Mouse (Mus musculus) forebrain, embryonic 16.5 days (tissue): ENCODE measurements at regions not wholly inside any gene's neighbourhood (a gene's known extent, or its start where the extent isn't known, plus 50 kb on each side); places are given as distances from the start of the nearest gene placed in this dataset.
A peak's percentile ranks its signal among the peaks of the same experiment; 100 is the strongest.
"Not testable (repeated sequence)": the region's sequence is repeated elsewhere in the genome, so short reads cannot be mapped to it uniquely, and the experiment has no call there.

Experiments
- ATAC-seq: fragments of 200-750 bp; cut with Nextera tagmentation; 2 replicates; pipeline ENCODE4 v1.8.0; 2017; ENCODE audit warnings: mild to moderate bottlenecking, moderate library complexity
- H3K27ac ChIP-seq: fragments of 300-500 bp; sonication (generic); 2 replicates; pipeline ENCODE4 v1.5.1; 2014; ENCODE audit warnings: low read length, control low read depth
- H3K27me3 ChIP-seq: fragments of 300-500 bp; sonication (generic); replicated peaks from 2 replicates; pipeline ENCODE4 v1.6.1; 2014; ENCODE audit warnings: low read length; ENCODE audit not compliant: control insufficient read depth, insufficient read depth
- H3K36me3 ChIP-seq: fragments of 300-500 bp; sonication (generic); 2 replicates; pipeline ENCODE4 v1.6.1; 2014; ENCODE audit not compliant: control insufficient read depth, insufficient read depth
- H3K4me1 ChIP-seq: fragments of 300-500 bp; sonication (generic); replicated peaks from 2 replicates; pipeline ENCODE4 v1.6.1; 2014; ENCODE audit warnings: low read length; ENCODE audit not compliant: control insufficient read depth, insufficient read depth
- H3K4me2 ChIP-seq: fragments of 300-500 bp; sonication (generic); 2 replicates; pipeline ENCODE4 v1.6.1; 2014; ENCODE audit warnings: mild to moderate bottlenecking, low read length, control low read depth
- H3K4me3 ChIP-seq: fragments of 300-500 bp; sonication (generic); replicated peaks from 2 replicates; pipeline ENCODE4 v1.5.1; 2014; ENCODE audit warnings: mild to moderate bottlenecking, low read length, control low read depth
- H3K9ac ChIP-seq: fragments of 300-500 bp; sonication (generic); replicated peaks from 2 replicates; pipeline ENCODE4 v1.6.1; 2014; ENCODE audit warnings: low read depth, low read length, control low read depth
- H3K9me3 ChIP-seq: fragments of 300-500 bp; sonication (generic); 2 replicates; pipeline ENCODE4 v1.6.1; 2016; ENCODE audit warnings: low read length; ENCODE audit not compliant: control insufficient read depth
- WGBS: fragments of 180-500 bp; shearing (Covaris S2); extraction: QIAGEN DNeasy Blood & Tissue Kit; methylation state at CpG from one replicate; pipeline ENCODE4 v1.1.7; 2014; 5-methylcytosine and 5-hydroxymethylcytosine counted together

DNA sequence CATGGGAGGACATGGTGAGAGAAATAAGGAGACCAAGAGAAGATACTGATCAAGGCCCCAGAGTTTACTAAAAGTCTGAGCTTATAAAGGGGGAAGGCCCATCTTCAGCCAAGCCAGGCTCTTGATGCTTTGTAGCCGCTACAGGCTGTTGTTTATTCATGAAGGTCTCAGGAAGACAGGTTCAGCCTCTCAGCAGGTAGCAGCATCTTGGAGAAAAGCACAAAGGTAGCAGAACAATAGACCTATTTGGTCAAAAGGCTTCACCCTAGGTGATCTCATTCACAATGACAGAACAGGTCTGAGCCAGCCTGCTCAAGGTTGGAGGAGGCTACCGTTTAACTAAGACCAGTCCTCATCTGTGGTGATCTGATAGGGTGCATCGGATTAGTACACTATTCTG lies 185.5 kb upstream of the Gm11096 start:
- no peaks in the 10 kb centered on the region for H3K9me3 ChIP-seq
- no peaks in the 10 kb centered on the region for H3K36me3 ChIP-seq
- no peak for ATAC-seq
- H3K9ac ChIP-seq, result no peak overlapping the region
- H3K27ac ChIP-seq, result no peak overlapping the region
- 35% methylated on average over 3 of the region's 3 CpGs for WGBS
- no peak overlapping the region for H3K4me3 ChIP-seq
- H3K4me1 ChIP-seq, result no peaks in the 10 kb centered on the region
- H3K4me2 ChIP-seq, result no peak overlapping the region
- H3K27me3 ChIP-seq, result no peaks in the 10 kb centered on the region

DNA sequence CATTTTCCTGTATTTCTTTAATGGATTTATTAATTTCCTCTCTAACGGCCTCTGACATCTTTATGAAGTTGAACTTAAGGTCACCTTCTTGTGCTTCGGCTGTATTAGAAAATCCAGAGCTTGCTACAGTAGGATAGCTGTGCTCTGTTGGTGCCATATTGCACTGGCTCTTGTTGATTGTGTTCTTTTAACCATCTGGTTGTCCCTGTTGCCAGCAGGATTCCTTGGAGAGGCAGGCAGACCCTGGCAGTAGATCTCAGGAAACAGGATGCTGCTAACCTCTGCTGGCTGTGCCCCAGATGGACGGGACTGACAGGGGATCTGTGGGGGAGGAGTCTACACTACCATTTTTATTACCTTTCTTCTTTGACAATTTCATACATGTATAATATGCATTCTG lies 185.9 kb upstream of the Thumpd2 start:
- H3K36me3 ChIP-seq, result no peaks in the 10 kb centered on the region
- H3K9ac ChIP-seq, result no peak overlapping the region
- peak; percentile 75 for ATAC-seq
- H3K4me1 ChIP-seq, result no peaks in the 10 kb centered on the region
- no peak overlapping the region for H3K4me3 ChIP-seq
- no peaks in the 10 kb centered on the region for H3K9me3 ChIP-seq
- H3K4me2 ChIP-seq, result no peak overlapping the region
- H3K27ac ChIP-seq, result no peak overlapping the region
- WGBS, result 67% methylated on average over 3 of the region's 3 CpGs
- H3K27me3 ChIP-seq, result no peaks in the 10 kb centered on the region

DNA sequence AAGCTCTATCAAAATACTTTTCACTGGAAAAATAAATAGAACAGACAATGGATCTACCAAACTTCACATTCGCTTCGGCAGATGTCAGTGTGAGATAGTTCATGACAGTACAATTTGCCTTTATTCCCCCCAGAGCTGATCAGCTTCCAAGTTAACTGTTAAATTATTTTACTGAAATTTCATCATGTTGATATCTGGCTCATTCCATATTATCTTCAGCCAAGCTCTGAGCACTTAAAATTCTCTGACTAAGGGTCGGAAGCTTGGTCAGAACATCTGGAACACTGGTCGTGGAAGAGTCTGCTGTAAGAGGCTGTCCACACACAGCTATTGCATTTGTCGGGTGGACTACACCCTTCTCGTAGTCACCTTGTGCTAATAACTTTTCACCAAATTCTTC lies 181.3 kb upstream of the Thumpd2 start:
- H3K4me1 ChIP-seq, result no peaks in the 10 kb centered on the region
- no peak overlapping the region for H3K27ac ChIP-seq
- no peaks in the 10 kb centered on the region for H3K9me3 ChIP-seq
- H3K4me3 ChIP-seq, result no peak overlapping the region
- no peaks in the 10 kb centered on the region for H3K36me3 ChIP-seq
- no peak for ATAC-seq
- no peak overlapping the region for H3K4me2 ChIP-seq
- no peaks in the 10 kb centered on the region for H3K27me3 ChIP-seq
- 93% methylated on average over 6 of the region's 6 CpGs for WGBS
- no peak overlapping the region for H3K9ac ChIP-seq

DNA sequence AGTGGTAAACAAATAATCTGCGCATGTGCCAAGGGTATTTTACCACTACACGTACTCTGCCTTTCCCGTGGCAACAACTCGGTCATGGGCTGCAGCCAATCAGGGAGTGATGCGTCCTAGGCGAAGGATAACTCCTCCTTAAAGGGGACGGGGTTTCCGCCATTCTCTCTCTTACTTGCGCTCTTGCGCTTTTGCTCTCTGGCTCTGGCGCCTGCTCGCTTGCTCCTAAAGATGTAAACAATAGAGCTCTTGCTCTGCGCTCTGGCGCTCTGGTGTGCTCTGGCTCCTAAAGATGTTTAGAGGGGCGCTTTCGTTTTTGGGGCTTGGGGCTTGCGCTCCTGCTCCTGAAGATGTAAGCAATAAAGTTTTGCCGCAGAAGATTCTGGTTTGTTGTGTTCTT lies 166.9 kb upstream of the Thumpd2 start:
- H3K36me3 ChIP-seq, H3K9me3 ChIP-seq, ATAC-seq, H3K9ac ChIP-seq, H3K27me3 ChIP-seq, H3K27ac ChIP-seq, H3K4me2 ChIP-seq, H3K4me3 ChIP-seq, H3K4me1 ChIP-seq: not testable (repeated sequence)
- WGBS, result 100% methylated on average over 8 of the region's 18 CpGs

DNA sequence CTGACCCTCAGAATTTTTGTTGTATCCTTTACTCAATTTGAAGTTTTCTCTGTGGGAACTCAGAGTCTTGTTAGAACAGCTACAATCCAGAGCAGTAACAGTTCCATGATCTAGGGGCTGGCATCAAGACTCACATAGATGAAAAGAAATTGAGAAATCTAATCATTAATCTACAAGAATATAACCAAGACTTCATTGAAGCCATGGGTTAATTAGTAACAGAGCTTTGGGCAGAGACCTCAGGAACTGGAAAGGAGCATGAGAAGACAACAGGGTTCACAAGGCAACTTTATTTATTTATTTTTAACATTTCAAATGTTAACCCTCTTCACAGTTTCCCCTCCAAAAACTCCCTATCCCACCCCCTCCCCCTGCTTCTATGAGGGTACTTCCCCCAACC lies 160.4 kb upstream of the Thumpd2 start:
- ATAC-seq, result no peak
- Histone ChIP-seq H3K27me3 (no peaks in the 10 kb centered on the region), H3K36me3 (no peaks in the 10 kb centered on the region), H3K4me1 (no peaks in the 10 kb centered on the region), H3K27ac (no peak overlapping the region), H3K4me3 (no peak overlapping the region), H3K4me2 (no peak overlapping the region), H3K9me3 (no peaks in the 10 kb centered on the region), H3K9ac (no peak overlapping the region)

DNA sequence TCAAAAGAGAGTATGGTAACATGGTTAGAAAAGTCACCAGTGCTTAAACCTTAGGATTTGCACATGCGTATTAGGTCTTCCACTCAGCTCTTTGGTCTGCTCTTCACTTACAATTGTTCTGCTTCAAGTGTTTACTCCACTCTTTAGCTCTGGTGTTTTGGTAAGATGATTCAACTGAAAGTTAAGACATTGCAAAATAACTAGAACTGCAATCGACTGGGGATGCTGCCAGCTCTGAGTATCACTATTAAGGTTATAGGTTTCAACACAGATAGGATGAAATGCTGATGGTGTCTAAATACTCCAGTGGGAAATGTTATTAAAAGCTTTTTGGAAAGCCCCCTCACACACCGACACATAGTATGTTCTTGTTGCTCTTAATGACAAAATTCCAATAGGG lies 156.6 kb upstream of the Thumpd2 start:
- H3K27me3 ChIP-seq, result no peaks in the 10 kb centered on the region
- no peak for ATAC-seq
- no peak overlapping the region for H3K9ac ChIP-seq
- H3K27ac ChIP-seq, result no peak overlapping the region
- H3K4me2 ChIP-seq, result no peak overlapping the region
- no peak overlapping the region for H3K4me3 ChIP-seq
- H3K9me3 ChIP-seq, result no peaks in the 10 kb centered on the region
- no peaks in the 10 kb centered on the region for H3K4me1 ChIP-seq
- H3K36me3 ChIP-seq, result no peaks in the 10 kb centered on the region
- whole genome bisulfite sequencing, result 91% methylated on average over 3 of the region's 3 CpGs

DNA sequence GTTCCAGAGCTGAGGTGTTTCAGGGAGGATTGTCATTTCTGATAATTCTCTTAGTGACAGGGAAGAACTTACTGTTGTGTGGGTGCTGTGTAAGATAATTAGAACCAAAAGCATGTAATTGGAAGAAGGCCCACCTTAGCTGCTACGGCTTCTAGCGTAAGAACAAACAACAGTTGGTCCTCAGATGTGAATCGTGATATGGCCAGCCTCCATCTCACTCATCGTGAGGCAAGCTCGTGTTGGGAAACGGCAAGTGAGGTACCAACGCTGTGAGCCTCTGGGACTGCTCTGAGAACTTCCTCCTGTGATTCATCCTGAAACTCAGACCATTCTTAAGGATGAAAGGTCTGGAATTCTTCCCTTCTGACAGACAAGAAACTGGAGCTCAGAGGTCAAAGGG lies 150.0 kb upstream of the Thumpd2 start:
- WGBS, result 76% methylated on average over 7 of the region's 7 CpGs
- Histone ChIP-seq H3K4me3 (no peak overlapping the region), H3K9ac (no peak overlapping the region), H3K36me3 (no peaks in the 10 kb centered on the region), H3K27ac (no peak overlapping the region), H3K4me1 (no peaks in the 10 kb centered on the region), H3K27me3 (no peaks in the 10 kb centered on the region), H3K4me2 (no peak overlapping the region), H3K9me3 (no peaks in the 10 kb centered on the region)
- ATAC-seq, result no peak

DNA sequence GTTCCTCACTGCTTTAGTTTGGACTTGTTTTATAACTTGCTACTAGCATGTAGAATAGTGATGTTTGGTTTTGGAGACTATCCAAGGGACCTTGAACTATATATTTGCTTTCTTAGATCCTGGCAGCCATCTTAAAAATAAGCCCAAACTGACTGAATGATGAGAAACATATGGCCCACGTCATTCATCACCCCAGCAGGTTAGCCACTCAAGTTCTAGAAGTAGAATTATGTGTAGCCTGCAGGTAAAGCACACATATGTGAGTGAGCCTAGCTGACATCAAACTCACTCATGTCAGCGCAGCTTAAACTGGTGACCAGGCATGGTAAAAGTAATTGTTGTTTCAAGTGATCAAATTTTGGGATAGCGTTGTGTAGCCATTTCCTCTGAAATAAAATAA lies 147.2 kb upstream of the Thumpd2 start:
- no peak for ATAC-seq
- H3K36me3 ChIP-seq, result no peaks in the 10 kb centered on the region
- H3K9ac ChIP-seq, result no peak overlapping the region
- H3K27me3 ChIP-seq, result no peaks in the 10 kb centered on the region
- no peak overlapping the region for H3K27ac ChIP-seq
- no peaks in the 10 kb centered on the region for H3K9me3 ChIP-seq
- WGBS, result 92% methylated on average over 3 of the region's 3 CpGs
- H3K4me3 ChIP-seq, result no peak overlapping the region
- H3K4me2 ChIP-seq, result no peak overlapping the region
- H3K4me1 ChIP-seq, result no peaks in the 10 kb centered on the region

DNA sequence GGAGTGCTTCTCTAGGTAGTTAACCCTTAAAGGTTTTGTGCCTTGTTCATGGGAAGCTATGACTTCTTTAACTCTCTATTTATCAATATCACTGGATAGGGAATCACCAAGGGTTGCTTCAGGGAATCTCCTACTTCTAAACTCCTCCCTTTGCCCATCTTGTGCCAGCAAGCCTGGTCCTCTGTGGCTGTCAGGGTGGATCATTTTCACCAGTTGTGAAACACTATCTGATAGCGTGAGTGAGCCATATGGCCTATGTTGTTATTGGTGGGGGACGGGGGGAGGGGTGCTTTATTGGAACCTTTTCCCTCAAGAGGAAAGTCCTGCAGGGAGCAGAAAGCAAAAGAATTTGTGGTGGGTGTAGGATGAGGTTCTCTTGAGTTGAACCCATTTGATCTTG lies 145.5 kb upstream of the Thumpd2 start:
- H3K4me2 ChIP-seq, result no peak overlapping the region
- H3K4me3 ChIP-seq, result no peak overlapping the region
- H3K36me3 ChIP-seq, result no peaks in the 10 kb centered on the region
- 75% methylated on average over 2 of the region's 2 CpGs for WGBS
- H3K9ac ChIP-seq, result no peak overlapping the region
- H3K27ac ChIP-seq, result no peak overlapping the region
- H3K4me1 ChIP-seq, result no peaks in the 10 kb centered on the region
- ATAC-seq, result no peak
- H3K27me3 ChIP-seq, result no peaks in the 10 kb centered on the region
- H3K9me3 ChIP-seq, result no peaks in the 10 kb centered on the region

DNA sequence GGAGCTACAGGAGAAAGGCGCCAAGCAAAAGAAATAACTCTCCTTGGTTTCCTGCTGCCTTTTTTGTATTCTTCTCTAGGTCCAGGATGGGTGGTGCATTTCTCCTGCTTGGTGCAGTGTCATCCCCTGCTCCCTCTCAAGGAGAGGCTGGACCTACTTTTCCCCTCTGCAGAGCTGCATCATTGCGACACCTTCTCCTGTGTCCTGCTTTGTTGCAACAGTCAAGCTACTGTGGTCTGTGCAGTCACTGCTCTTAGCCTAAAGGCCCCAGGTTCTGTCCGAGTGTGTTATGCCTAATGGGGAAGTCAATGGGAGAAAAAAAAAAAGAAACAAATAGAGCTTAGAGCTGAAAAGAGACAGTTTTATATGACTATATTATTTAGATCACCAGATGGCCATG lies 144.4 kb upstream of the Thumpd2 start:
- no peak overlapping the region for H3K4me2 ChIP-seq
- no peak for ATAC-seq
- 92% methylated on average over 3 of the region's 3 CpGs for WGBS

More for the DNA sequence above, 144.4 kb upstream of the Thumpd2 start:
- Histone ChIP-seq H3K9ac (no peak overlapping the region), H3K27me3 (no peaks in the 10 kb centered on the region), H3K4me1 (no peaks in the 10 kb centered on the region), H3K4me3 (no peak overlapping the region), H3K36me3 (no peaks in the 10 kb centered on the region), H3K27ac (no peak overlapping the region), H3K9me3 (no peaks in the 10 kb centered on the region)
